Mouse (Mus musculus) intestine, embryonic 14.5 days (tissue): ENCODE results near the gene Surf1. TPM values are rescaled to one million over a fixed set of nuclear protein-coding genes. Genes with fewer than 3 reads are reported as not detected.
"Not testable (repeated sequence)": the region's sequence is repeated elsewhere in the genome, so short reads cannot be mapped to it uniquely, and the experiment has no call there.

ENCODE experiments used
- ATAC-seq: fragments of 200-750 bp; cut with Nextera tagmentation; replicated peaks from 2 replicates; pipeline ENCODE4 v1.8.0; 2017; ENCODE audit warnings: low read depth, moderate number of reproducible peaks, moderate TSS enrichment, moderate library complexity; ENCODE audit not compliant: low FRiP score, low TSS enrichment
- DNase-seq: peaks from one replicate; pipeline ENCODE4 v3.0.0-alpha.2; 2018; ENCODE audit warnings: low spot score
- H3K27ac ChIP-seq: fragments of 300-500 bp; sonication (generic); 2 replicates; pipeline ENCODE4 v1.5.1; 2014; ENCODE audit warnings: low read depth, mild to moderate bottlenecking, control low read depth
- H3K27me3 ChIP-seq: fragments of 300-500 bp; sonication (generic); replicated peaks from 2 replicates; pipeline ENCODE4 v1.6.1; 2014; ENCODE audit warnings: low read length, control low read depth; ENCODE audit not compliant: control insufficient read depth, insufficient read depth
- H3K36me3 ChIP-seq: fragments of 300-500 bp; sonication (generic); 2 replicates; pipeline ENCODE4 v1.6.1; 2014; ENCODE audit warnings: low read length, control low read depth; ENCODE audit not compliant: control insufficient read depth, insufficient read depth
- H3K4me1 ChIP-seq: fragments of 300-500 bp; sonication (generic); replicated peaks from 2 replicates; pipeline ENCODE4 v1.6.1; 2014; ENCODE audit warnings: low read length, control low read depth, mixed read lengths; ENCODE audit not compliant: control insufficient read depth, insufficient read depth
- H3K4me2 ChIP-seq: fragments of 300-500 bp; sonication (generic); 2 replicates; pipeline ENCODE4 v1.6.1; 2014; ENCODE audit warnings: low read length
- H3K4me3 ChIP-seq: fragments of 300-500 bp; sonication (generic); 2 replicates; pipeline ENCODE4 v1.5.1; 2014; ENCODE audit warnings: low read depth, low read length, control low read depth, mixed read lengths
- H3K9ac ChIP-seq: fragments of 300-500 bp; sonication (generic); 2 replicates; pipeline ENCODE4 v1.6.1; 2014; ENCODE audit warnings: mild to moderate bottlenecking, low read length
- H3K9me3 ChIP-seq: fragments of 300-500 bp; sonication (generic); 2 replicates; pipeline ENCODE4 v1.6.1; 2016; ENCODE audit warnings: low read length, control low read depth; ENCODE audit not compliant: control insufficient read depth
- WGBS: fragments of 180-500 bp; shearing (Covaris S2); extraction: QIAGEN DNeasy Blood & Tissue Kit; methylation state at CpG from one replicate; pipeline ENCODE4 v1.1.7; 2014; 5-methylcytosine and 5-hydroxymethylcytosine counted together
- polyA plus RNA-seq: library from polyadenylated mRNA; unstranded; fragments of >200 nt; fragmentation: Nextera tagmentation; extraction: Ambion mirVana; gene quantifications from 2 replicates; pipeline ENCODE4 v1.2.1, GENCODE M21; 2014

Gene Surf1
- polyA plus RNA-seq, 1 experiment from 2014 or later, result 53.3 TPM

DNA sequence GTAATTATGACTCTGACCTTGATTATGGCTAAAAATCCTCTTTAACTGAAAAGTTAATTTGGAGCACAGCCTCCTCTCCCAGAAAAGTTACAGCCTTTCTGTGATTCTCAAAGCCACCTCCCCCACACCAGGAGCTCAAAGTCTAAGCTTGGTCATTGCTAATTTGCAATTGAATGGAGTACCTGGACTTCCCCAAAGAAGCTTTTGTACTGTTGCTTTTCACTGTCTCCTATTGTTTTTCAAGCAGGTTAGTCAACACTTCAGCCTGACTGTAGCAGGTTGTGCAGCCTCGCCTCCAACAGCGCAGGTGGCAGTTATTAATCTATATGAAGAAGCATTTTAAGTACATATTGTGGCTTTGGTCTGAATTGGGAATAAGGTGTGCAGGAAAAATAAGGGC is 30.8 kb downstream of the Surf1 start:
- H3K36me3 ChIP-seq, result peaks cover 17% of the 10 kb centered on the region
- H3K27me3 ChIP-seq, H3K27ac ChIP-seq, ATAC-seq, H3K4me1 ChIP-seq, H3K4me2 ChIP-seq, H3K9me3 ChIP-seq, H3K9ac ChIP-seq, H3K4me3 ChIP-seq, DNase-seq: not testable (repeated sequence)
- 89% methylated on average over 2 of the region's 2 CpGs for WGBS

DNA sequence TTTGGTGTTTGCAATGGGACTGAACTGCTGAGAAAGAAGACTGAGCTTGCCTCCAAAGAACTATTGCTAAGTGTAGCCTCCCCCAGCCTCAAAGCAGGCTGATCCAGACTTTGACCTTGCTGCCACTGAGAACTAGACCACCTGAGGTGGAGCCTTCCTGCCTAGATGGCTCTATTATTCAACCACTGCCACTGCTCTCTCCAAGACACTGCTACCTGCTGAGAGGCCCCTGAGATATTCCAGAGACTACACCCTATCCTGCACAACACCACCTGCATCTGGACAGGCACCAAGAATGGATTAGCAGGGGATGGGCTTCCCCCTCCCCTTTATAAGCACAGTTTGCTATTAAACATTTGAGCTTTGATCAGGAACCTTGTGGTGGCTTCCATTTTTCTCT is 37.8 kb downstream of the Surf1 start:
- H3K4me3 ChIP-seq, result no peak overlapping the region
- H3K36me3 ChIP-seq, result no peaks in the 10 kb centered on the region
- no peak for ATAC-seq
- no peak for DNase-seq
- no peaks in the 10 kb centered on the region for H3K27me3 ChIP-seq
- no peak overlapping the region for H3K9ac ChIP-seq
- H3K9me3 ChIP-seq, result no peaks in the 10 kb centered on the region
- H3K4me1 ChIP-seq, result no peaks in the 10 kb centered on the region
- no peak overlapping the region for H3K4me2 ChIP-seq
- no peak overlapping the region for H3K27ac ChIP-seq

DNA sequence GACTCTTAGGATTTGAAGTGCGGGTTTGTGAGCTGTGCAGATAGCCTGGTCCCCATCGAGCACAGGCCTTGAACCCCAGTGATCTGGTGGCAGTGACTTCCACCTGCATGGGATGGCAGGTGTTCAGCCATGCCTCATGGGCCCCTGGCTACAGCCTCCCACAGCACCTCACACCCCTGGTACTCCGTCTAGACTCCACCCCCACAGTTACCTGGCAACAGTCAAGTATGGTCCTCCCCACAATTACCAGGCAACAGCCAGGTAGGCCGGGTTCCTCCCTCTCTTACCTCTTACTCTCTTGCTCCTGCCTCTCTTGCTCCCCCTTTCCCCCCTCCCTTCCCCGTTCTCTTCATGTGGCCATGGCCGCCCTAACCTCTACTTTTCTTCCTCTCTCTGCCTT is 45.7 kb downstream of the Surf1 start:
- Histone ChIP-seq H3K9ac (no peak overlapping the region), H3K27me3 (no peaks in the 10 kb centered on the region), H3K27ac (no peak overlapping the region), H3K4me2 (no peak overlapping the region), H3K36me3 (no peaks in the 10 kb centered on the region), H3K4me3 (no peak overlapping the region), H3K4me1 (no peaks in the 10 kb centered on the region), H3K9me3 (no peaks in the 10 kb centered on the region)
- 52% methylated on average over 6 of the region's 6 CpGs for WGBS
- DNase-seq (no peak), ATAC-seq (no peak)

DNA sequence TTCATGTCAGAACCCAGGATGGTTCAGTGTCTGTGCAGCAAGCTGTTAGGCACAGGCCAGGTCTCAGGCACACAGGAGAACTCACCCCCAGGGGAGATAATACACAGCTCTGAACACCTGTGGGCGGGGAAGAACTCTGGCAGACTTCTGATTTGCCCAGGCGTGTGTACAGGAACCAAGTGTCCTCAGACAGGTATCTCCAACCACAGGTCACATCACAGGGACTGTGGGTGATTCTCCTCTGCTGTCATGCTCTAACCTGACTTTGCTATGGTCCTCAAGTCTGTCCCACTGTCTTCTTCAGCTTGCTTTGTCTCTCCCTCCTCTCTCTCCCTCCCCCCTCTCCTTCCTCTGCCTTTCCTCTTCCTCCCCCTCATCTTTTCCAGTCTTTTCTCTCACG is 51.5 kb downstream of the Surf1 start, which contains the start of gene Abo:
Abo (minus strand) TSS at position 101 of the 400 bp plus-strand sequence.
- Histone ChIP-seq H3K4me2 (no peak within 1 kb of the TSS), H3K27me3 (no peaks in the 10 kb centered on the region), H3K9ac (no peak within 1 kb of the TSS), H3K9me3 (no peaks in the 10 kb centered on the region), H3K36me3 (no peaks in the 10 kb centered on the region), H3K4me1 (no peaks in the 10 kb centered on the region), H3K27ac (no peak within 1 kb of the TSS), H3K4me3 (no peak within 1 kb of the TSS)
- DNase-seq (no peak), ATAC-seq (no peak)
- WGBS, result 54% methylated on average over 3 of the region's 3 CpGs

Other genes starting within 250 kb of the Surf1 start
- not detected in 2 replicates for gene Lcn4, start 245.2 kb downstream of the Surf1 start, polyA plus RNA-seq
- gene Abo, start 51.6 kb downstream of the Surf1 start, polyA plus RNA-seq, result not detected in 2 replicates
- gene Surf6, start 13.7 kb downstream of the Surf1 start, polyA plus RNA-seq, result 13.6 and 15.0 TPM in 2 replicates
- gene Med22, start 5.9 kb downstream of the Surf1 start, polyA plus RNA-seq, result 28.4 and 31.7 TPM in 2 replicates
- gene Rpl7a, start 5.8 kb downstream of the Surf1 start, polyA plus RNA-seq, result 782 and 796 TPM in 2 replicates
- 38.5 and 41.6 TPM in 2 replicates for gene Surf2, start 163 bp downstream of the Surf1 start, polyA plus RNA-seq
- gene Surf4, start 17.4 kb upstream of the Surf1 start, polyA plus RNA-seq, result 181 and 195 TPM in 2 replicates
- gene Stkld1, start 17.5 kb upstream of the Surf1 start, polyA plus RNA-seq, result not detected in 2 replicates
- gene Rexo4, start 47.9 kb upstream of the Surf1 start, polyA plus RNA-seq, result 48.2 and 52.7 TPM in 2 replicates
- 0.15 and 0.16 TPM in 2 replicates for gene Adamts13, start 56.9 kb upstream of the Surf1 start, polyA plus RNA-seq
- 55.0 and 56.8 TPM in 2 replicates for gene Cacfd1, start 93.4 kb upstream of the Surf1 start, polyA plus RNA-seq
- gene Slc2a6, start 111.5 kb upstream of the Surf1 start, polyA plus RNA-seq, result 0.76 and 0.94 TPM in 2 replicates
- not detected in 2 replicates for gene Mymk, start 155.6 kb upstream of the Surf1 start, polyA plus RNA-seq
- gene Adamtsl2, start 162.8 kb upstream of the Surf1 start, polyA plus RNA-seq, result 2.0 TPM in 2 replicates
- gene Fam163b, start 226.0 kb upstream of the Surf1 start, polyA plus RNA-seq, result 0.24 and 0.42 TPM in 2 replicates
- 1.1 and 2.1 TPM in 2 replicates for gene Dbh, start 248.7 kb upstream of the Surf1 start, polyA plus RNA-seq